Mouse (Mus musculus): ENCODE data around the gene Cops4. TPM values are rescaled to one million over a fixed set of nuclear protein-coding genes. Genes with fewer than 3 reads are reported as not detected.

The Cops4 gene
- polyA plus RNA-seq, 1 experiment from 2014 or later = 114 TPM

- 66% methylated on average over 7 of the region's 7 CpGs for WGBS (ENCODE audit: insufficient replicate concordance)
These were observed 65.0 kb downstream of the Cops4 start for GRCm38 (mm10) chr5:100583066-100583465.

GRCm38 (mm10) chr5:100585206-100585644 is 67.1 kb downstream of the Cops4 start:
- WGBS (ENCODE audit: insufficient replicate concordance) = 43% methylated on average over 8 of the region's 8 CpGs
- Histone ChIP-seq H3K9me3 (replicated peaks) (no peaks in the 10 kb centered on the region), H3K4me2 (no peak overlapping the region), H3K27ac (no peak overlapping the region), H3K4me1 (peaks cover 7% of the 10 kb centered on the region; the same call in 1 of the 2 replicates), H3K9ac (no peak overlapping the region), H3K4me3 (no peak overlapping the region), H3K27me3 (replicated peaks) (no peaks in the 10 kb centered on the region), H3K36me3 (no peaks in the 10 kb centered on the region)
- no peak for ATAC-seq

More at GRCm38 (mm10) chr5:100583066-100583465, 65.0 kb downstream of the Cops4 start:
- peaks cover 9% of the 10 kb centered on the region; the same call in 1 of the 2 replicates for H3K27me3 ChIP-seq (replicated peaks)
- H3K4me1 ChIP-seq = peaks cover 4% of the 10 kb centered on the region; the same call in 1 of the 2 replicates
- H3K4me2 ChIP-seq = no peak overlapping the region
- H3K9ac ChIP-seq = no peak overlapping the region
- no peak for ATAC-seq
- no peaks in the 10 kb centered on the region for H3K36me3 ChIP-seq
- no peak overlapping the region for H3K4me3 ChIP-seq
- H3K9me3 ChIP-seq (replicated peaks) = no peaks in the 10 kb centered on the region
- H3K27ac ChIP-seq = no peak overlapping the region

GRCm38 (mm10) chr5:100585657-100586056 is 67.5 kb downstream of the Cops4 start:
- H3K4me1 ChIP-seq = peaks cover 7% of the 10 kb centered on the region; the same call in 1 of the 2 replicates
- H3K4me3 ChIP-seq = no peak overlapping the region
- 65% methylated on average over 3 of the region's 3 CpGs for WGBS (ENCODE audit: insufficient replicate concordance)
- no peaks in the 10 kb centered on the region for H3K36me3 ChIP-seq
- H3K27me3 ChIP-seq (replicated peaks) = no peaks in the 10 kb centered on the region
- H3K9ac ChIP-seq = no peak overlapping the region
- H3K27ac ChIP-seq = no peak overlapping the region
- H3K9me3 ChIP-seq (replicated peaks) = no peaks in the 10 kb centered on the region
- no peak overlapping the region for H3K4me2 ChIP-seq
- no peak for ATAC-seq

- H3K4me2 ChIP-seq = no peak overlapping the region
- no peak for ATAC-seq
- no peak overlapping the region for H3K27ac ChIP-seq
- H3K9ac ChIP-seq = no peak overlapping the region
- WGBS (ENCODE audit: insufficient replicate concordance) = 87% methylated on average over 7 of the region's 7 CpGs
- H3K4me3 ChIP-seq = no peak overlapping the region
- no peaks in the 10 kb centered on the region for H3K27me3 ChIP-seq (replicated peaks)
- peaks cover 7% of the 10 kb centered on the region; the same call in 1 of the 2 replicates for H3K4me1 ChIP-seq
- H3K36me3 ChIP-seq = no peaks in the 10 kb centered on the region
- no peaks in the 10 kb centered on the region for H3K9me3 ChIP-seq (replicated peaks)
These were observed 69.0 kb downstream of the Cops4 start for GRCm38 (mm10) chr5:100587136-100587535.

- Histone ChIP-seq H3K4me3 (no peak overlapping the region), H3K27ac (no peak overlapping the region), H3K4me2 (no peak overlapping the region), H3K4me1 (peaks cover 7% of the 10 kb centered on the region; the same call in 1 of the 2 replicates), H3K9me3 (replicated peaks) (no peaks in the 10 kb centered on the region), H3K36me3 (no peaks in the 10 kb centered on the region), H3K27me3 (replicated peaks) (no peaks in the 10 kb centered on the region), H3K9ac (no peak overlapping the region)
- WGBS (ENCODE audit: insufficient replicate concordance) = 28% methylated on average over 2 of the region's 2 CpGs
- no peak for ATAC-seq
These were observed 69.5 kb downstream of the Cops4 start for GRCm38 (mm10) chr5:100587626-100588025.

GRCm38 (mm10) chr5:100590505-100590904 is 72.4 kb downstream of the Cops4 start:
- Histone ChIP-seq H3K9ac (no peak overlapping the region), H3K9me3 (replicated peaks) (peaks cover 7% of the 10 kb centered on the region; the same call in 1 of the 2 replicates), H3K27ac (no peak overlapping the region), H3K4me2 (no peak overlapping the region), H3K4me3 (no peak overlapping the region), H3K36me3 (no peaks in the 10 kb centered on the region), H3K4me1 (0 out of 2 replicates have a peak, but pooled peaks cover 3% of the 10 kb centered on the region), H3K27me3 (replicated peaks) (no peaks in the 10 kb centered on the region)
- 56% methylated on average over 5 of the region's 5 CpGs for WGBS (ENCODE audit: insufficient replicate concordance)
- no peak for ATAC-seq

GRCm38 (mm10) chr5:100594803-100595467 is 76.8 kb downstream of the Cops4 start:
- H3K9me3 ChIP-seq (replicated peaks) = peaks cover 7% of the 10 kb centered on the region; the same call in 1 of the 2 replicates
- WGBS (ENCODE audit: insufficient replicate concordance) = 78% methylated on average over 13 of the region's 13 CpGs
- H3K27me3 ChIP-seq (replicated peaks) = no peaks in the 10 kb centered on the region
- no peak overlapping the region for H3K4me2 ChIP-seq
- H3K9ac ChIP-seq = no peak overlapping the region
- no peak overlapping the region for H3K4me3 ChIP-seq
- no peaks in the 10 kb centered on the region for H3K36me3 ChIP-seq
- ATAC-seq = no peak
- H3K4me1 ChIP-seq = peaks cover 10% of the 10 kb centered on the region; the same call in 1 of the 2 replicates
- no peak overlapping the region for H3K27ac ChIP-seq

- H3K4me3 ChIP-seq = no peak overlapping the region
- no peak overlapping the region for H3K27ac ChIP-seq
- peaks cover 15% of the 10 kb centered on the region; the same call in 1 of the 2 replicates for H3K4me1 ChIP-seq
- H3K9me3 ChIP-seq (replicated peaks) = peaks cover 7% of the 10 kb centered on the region; the same call in 1 of the 2 replicates
- H3K27me3 ChIP-seq (replicated peaks) = no peaks in the 10 kb centered on the region
- H3K4me2 ChIP-seq = no peak overlapping the region
- H3K36me3 ChIP-seq = no peaks in the 10 kb centered on the region
- WGBS (ENCODE audit: insufficient replicate concordance) = 73% methylated on average over 6 of the region's 6 CpGs
- no peak overlapping the region for H3K9ac ChIP-seq
- ATAC-seq = no peak
These were observed 77.9 kb downstream of the Cops4 start for GRCm38 (mm10) chr5:100595999-100596398.

Small RNA genes lying within 50 kb of the gene (microRNA-seq; reads per million reads assigned to microRNA genes)
- not detected for gene Gm23222

Other genes with a start within 250 kb of the Cops4 start
- gene Sec31a, start 102.1 kb upstream of the Cops4 start, polyA plus RNA-seq (2016; fragmentation: Nextera tagmentation; extraction: Ambion mirVana) = 65.0 and 67.0 TPM in 2 replicates
- gene Lin54, start 17.7 kb upstream of the Cops4 start, polyA plus RNA-seq (2016; fragmentation: Nextera tagmentation; extraction: Ambion mirVana) = 15.0 and 16.5 TPM in 2 replicates
- gene Plac8, start 53.9 kb downstream of the Cops4 start, polyA plus RNA-seq (2016; fragmentation: Nextera tagmentation; extraction: Ambion mirVana) = 32.2 and 35.8 TPM in 2 replicates
- 42.4 and 42.8 TPM in 2 replicates for gene Coq2, start 156.8 kb downstream of the Cops4 start, polyA plus RNA-seq (2016; fragmentation: Nextera tagmentation; extraction: Ambion mirVana)
- 2.2 and 2.5 TPM in 2 replicates for gene Hpse, start 201.4 kb downstream of the Cops4 start, polyA plus RNA-seq (2016; fragmentation: Nextera tagmentation; extraction: Ambion mirVana)

Data from liver, embryonic 12.5 days (tissue).